ENCODE assay signal across 8 mouse cellular contexts in genomic region chr11:117810401-117811046, GRCm38 (mm10). TPM values are rescaled to one million over a fixed set of nuclear protein-coding genes. Genes with fewer than 3 reads are reported as not detected.
A peak's percentile ranks its signal among the peaks of the same experiment; 100 is the strongest.
DNase-seq lines count a peak whose midpoint lies in the region; ATAC-seq lines count a peak whose summit lies in the region.

No protein-coding gene starts in this region.

- peak overlapping the region; percentile 99 for H3K4me2 ChIP-seq in liver, embryonic 11.5 days

- H3K9ac ChIP-seq in liver, embryonic 11.5 days (ENCODE audit: low read depth, low read length) = peak overlapping the region; percentile 98

- peak; percentile 79 to 83 for DNase-seq in cerebellum, postnatal 10 days
- DNase-seq in cerebellum, adult 11-12 months = no peak
- DNase-seq in embryonic facial prominence, embryonic 10.5 days (ENCODE audit: low spot score) = peak; percentile 84
- peak; percentile 92 to 93 for DNase-seq in heart, adult 18-20 months
- peak; percentile 92 for DNase-seq in kidney, adult 18-20 months
- peak; percentile 82 for DNase-seq in liver, embryonic 11.5 days (ENCODE audit: low spot score)
- DNase-seq in spleen, postnatal 14 days (ENCODE audit: low spot score in 2 of 2) = peak; percentile 57 to 72

- ATAC-seq in liver, embryonic 11.5 days (replicated peaks; ENCODE audit: low FRiP score) = peak; percentile 75
- peak; percentile 86 for ATAC-seq in monocyte, adult 5-6 weeks (replicated peaks; ENCODE audit: insufficient number of reproducible peaks, low FRiP score, low TSS enrichment, poor library complexity, severe bottlenecking)

- peak overlapping the region; percentile 86 for H3K4me3 ChIP-seq in embryonic facial prominence, embryonic 10.5 days
- peak overlapping the region; percentile 98 for H3K4me3 ChIP-seq in liver, embryonic 11.5 days (ENCODE audit: low read depth, low read length)

- no peaks in the 10 kb centered on the region; the same call in 1 of the 2 replicates for H3K27me3 ChIP-seq in embryonic facial prominence, embryonic 10.5 days (replicated peaks; ENCODE audit: low read depth, poor library complexity, severe bottlenecking)
- H3K27me3 ChIP-seq in liver, embryonic 11.5 days (replicated peaks; ENCODE audit: control insufficient read depth, insufficient read depth, low read length) = no peaks in the 10 kb centered on the region

- peak overlapping the region; percentile 78 for H3K27ac ChIP-seq in embryonic facial prominence, embryonic 10.5 days (replicated peaks)
- peak overlapping the region; percentile 92 for H3K27ac ChIP-seq in liver, embryonic 11.5 days (ENCODE audit: low read depth, low read length)

- H3K36me3 ChIP-seq in embryonic facial prominence, embryonic 10.5 days (replicated peaks) = peaks cover 41% of the 10 kb centered on the region
- peaks cover 30% of the 10 kb centered on the region for H3K36me3 ChIP-seq in liver, embryonic 11.5 days (ENCODE audit: control insufficient read depth, insufficient read depth, low read length)

- under 1% methylated on average over 21 of the region's 21 CpGs for WGBS in embryonic facial prominence, embryonic 10.5 days
- WGBS in liver, embryonic 11.5 days = under 1% methylated on average over 21 of the region's 21 CpGs

- peaks cover 28% of the 10 kb centered on the region for H3K4me1 ChIP-seq in embryonic facial prominence, embryonic 10.5 days
- H3K4me1 ChIP-seq in liver, embryonic 11.5 days (replicated peaks; ENCODE audit: control insufficient read depth, insufficient read depth, low read length) = peaks cover 22% of the 10 kb centered on the region

- H3K9me3 ChIP-seq in embryonic facial prominence, embryonic 10.5 days = no peaks in the 10 kb centered on the region
- H3K9me3 ChIP-seq in liver, embryonic 11.5 days (ENCODE audit: control insufficient read depth, low read length) = no peaks in the 10 kb centered on the region

RNA-seq across cellular contexts. Expression of gene Gm20708, which starts 1.1 kb away (rescaled TPM):
- 0.28 and 0.41 TPM in 2 replicates for polyA plus RNA-seq in embryonic facial prominence, embryonic 10.5 days (2016; fragmentation: Nextera tagmentation; extraction: Ambion mirVana)
- total RNA-seq in heart, adult 18-20 months (2021) = 1 to 10 TPM in 1 of 2 experiments, under 1 TPM in 1; 0.87 to 1.4 TPM
- 0.21 and 0.80 TPM in 2 replicates for polyA plus RNA-seq in liver, embryonic 11.5 days (2014; fragmentation: Nextera tagmentation; extraction: Ambion mirVana)
- 3.7 to 10.5 TPM (median 5.6 TPM) in 3 replicates for total RNA-seq in monocyte, adult 5-6 weeks (2017)

RNA-seq across cellular contexts. Expression of gene Syngr2, which starts 1.1 kb away (rescaled TPM):
- polyA plus RNA-seq in embryonic facial prominence, embryonic 10.5 days (2016; fragmentation: Nextera tagmentation; extraction: Ambion mirVana) = 27.7 and 29.9 TPM in 2 replicates
- total RNA-seq in heart, adult 18-20 months (2021) = 100 to 1,000 TPM; 112 TPM
- polyA plus RNA-seq in liver, embryonic 11.5 days (2014; fragmentation: Nextera tagmentation; extraction: Ambion mirVana) = 92.1 and 99.4 TPM in 2 replicates
- total RNA-seq in monocyte, adult 5-6 weeks (2017) = 134 to 139 TPM (median 137 TPM) in 3 replicates

RNA-seq across cellular contexts. Expression of gene 6030468B19Rik, which starts 13.1 kb away (rescaled TPM):
- polyA plus RNA-seq in embryonic facial prominence, embryonic 10.5 days (2016; fragmentation: Nextera tagmentation; extraction: Ambion mirVana) = 0.69 and 1.4 TPM in 2 replicates
- not detected for total RNA-seq in heart, adult 18-20 months (2021)
- 49.3 and 54.3 TPM in 2 replicates for polyA plus RNA-seq in liver, embryonic 11.5 days (2014; fragmentation: Nextera tagmentation; extraction: Ambion mirVana)
- total RNA-seq in monocyte, adult 5-6 weeks (2017) = not detected in 3 replicates

RNA-seq across cellular contexts. Expression of gene Afmid, which starts 15.2 kb away (rescaled TPM):
- 3.5 and 4.8 TPM in 2 replicates for polyA plus RNA-seq in embryonic facial prominence, embryonic 10.5 days (2016; fragmentation: Nextera tagmentation; extraction: Ambion mirVana)
- total RNA-seq in heart, adult 18-20 months (2021) = 1 to 10 TPM; 3.9 to 5.5 TPM
- polyA plus RNA-seq in liver, embryonic 11.5 days (2014; fragmentation: Nextera tagmentation; extraction: Ambion mirVana) = 8.4 and 11.1 TPM in 2 replicates
- 6.3 to 21.1 TPM (median 12.4 TPM) in 3 replicates for total RNA-seq in monocyte, adult 5-6 weeks (2017)

RNA-seq across cellular contexts. Expression of gene Tk1, which starts 15.4 kb away (rescaled TPM):
- polyA plus RNA-seq in embryonic facial prominence, embryonic 10.5 days (2016; fragmentation: Nextera tagmentation; extraction: Ambion mirVana) = 156 and 161 TPM in 2 replicates
- 1 to 10 TPM; 1.4 to 1.7 TPM for total RNA-seq in heart, adult 18-20 months (2021)
- 185 and 192 TPM in 2 replicates for polyA plus RNA-seq in liver, embryonic 11.5 days (2014; fragmentation: Nextera tagmentation; extraction: Ambion mirVana)
- total RNA-seq in monocyte, adult 5-6 weeks (2017) = 2.4 to 5.5 TPM (median 3.0 TPM) in 3 replicates
